Mouse (Mus musculus) CH12.LX (cell line): Measurements from ENCODE around the gene Sash3.

ENCODE experiments used
- BHLHE40 ChIP-seq: IDR thresholded peaks from 2 replicates; pipeline ENCODE4 v1.6.1; 2011; ENCODE audit warnings: mild to moderate bottlenecking, low read depth, low read length, improper control_type of control experiment
- CTCF ChIP-seq, 2 experiments: IDR thresholded peaks in 1 of 2; conservative IDR thresholded peaks in 1 of 2; 2 replicates each; pipeline ENCODE4 v1.5.1; 2011 to 2012; ENCODE audit warnings: low read depth in 2 of 2, low read length in 2 of 2, improper control_type of control experiment in 1 of 2, inconsistent platforms in 1 of 2, mild to moderate bottlenecking in 1 of 2, moderate library complexity in 1 of 2
- ELF1 ChIP-seq: IDR thresholded peaks from 2 replicates; pipeline ENCODE4 v1.6.1; 2014; ENCODE audit warnings: low read depth, mild to moderate bottlenecking, inconsistent platforms, low read length, improper control_type of control experiment
- EP300 ChIP-seq: IDR thresholded peaks from 2 replicates; pipeline ENCODE4 v1.6.1; 2011; ENCODE audit warnings: low read length, improper control_type of control experiment
- IRF4 ChIP-seq: IDR thresholded peaks from 2 replicates; pipeline ENCODE4 v1.6.1; 2014; ENCODE audit warnings: low read depth, mild to moderate bottlenecking, inconsistent platforms, low read length, improper control_type of control experiment
- RAD21 ChIP-seq: IDR thresholded peaks from 2 replicates; pipeline ENCODE4 v1.6.1; 2011; ENCODE audit warnings: low read depth, mild to moderate bottlenecking, low read length, improper control_type of control experiment, moderate library complexity
- USF2 ChIP-seq: conservative IDR thresholded peaks from 2 replicates; pipeline ENCODE4 v1.6.1; 2011; ENCODE audit warnings: low read depth, low read length, improper control_type of control experiment

DNA sequence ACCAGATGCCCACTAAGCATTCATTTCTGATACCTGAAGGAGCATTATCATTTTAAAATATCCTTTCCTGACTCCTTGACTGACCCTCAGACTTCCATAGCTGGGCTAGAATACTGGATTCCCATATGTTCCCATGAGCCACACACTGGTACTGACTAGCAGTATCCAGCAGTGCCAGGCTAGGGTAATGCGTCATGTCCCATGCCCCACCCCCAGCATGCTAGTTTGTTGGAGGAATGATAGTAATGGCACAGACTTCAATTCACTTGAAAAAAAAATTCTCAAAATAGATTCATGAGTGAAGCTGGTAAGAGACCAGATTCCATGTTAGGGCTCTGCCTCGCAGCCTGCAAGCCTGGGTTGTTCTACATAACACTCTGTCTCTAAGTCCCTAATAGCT, 52.8 kb downstream of the Sash3 start:
- TF ChIP-seq BHLHE40 (no peak), CTCF (conservative IDR thresholded peaks at IDR 0.05 in 1 of 2, IDR thresholded peaks at IDR 0.05 in 1 of 2; ENCODE audit: low read depth in 2 of 2, low read length in 2 of 2) (no peak), IRF4 (no peak), EP300 (no peak), RAD21 (no peak), USF2 (no peak), ELF1 (no peak)
